Mouse (Mus musculus): Measurements from ENCODE around the gene Gm27027.

Gm27027 gene

GRCm38 (mm10) chr2:93976436-93977252, 19.5 kb downstream of the Gm27027 start:
- peak; percentile 53 for DNase-seq (ENCODE audit: low read depth)

GRCm38 (mm10) chr2:93975526-93976435, 20.4 kb downstream of the Gm27027 start:
- no peak for DNase-seq (ENCODE audit: low read depth)

- no peak for DNase-seq (ENCODE audit: low read depth)
These were observed 21.1 kb downstream of the Gm27027 start for GRCm38 (mm10) chr2:93975041-93975440.

- DNase-seq (ENCODE audit: low read depth): no peak
These were observed 24.5 kb downstream of the Gm27027 start for GRCm38 (mm10) chr2:93971647-93972046.

- DNase-seq (ENCODE audit: low read depth): no peak
These were observed 31.5 kb downstream of the Gm27027 start for GRCm38 (mm10) chr2:93964494-93965160.

GRCm38 (mm10) chr2:93963802-93964201, 32.4 kb downstream of the Gm27027 start:
- no peak for DNase-seq (ENCODE audit: low read depth)

GRCm38 (mm10) chr2:93961716-93962115, 34.4 kb downstream of the Gm27027 start:
- no peak for DNase-seq (ENCODE audit: low read depth)

GRCm38 (mm10) chr2:93959346-93959745, 36.8 kb downstream of the Gm27027 start:
- no peak for DNase-seq (ENCODE audit: low read depth)

- no peak for DNase-seq (ENCODE audit: low read depth)
These were observed 37.9 kb downstream of the Gm27027 start for GRCm38 (mm10) chr2:93958216-93958615.

GRCm38 (mm10) chr2:93957785-93958175, 38.4 kb downstream of the Gm27027 start:
- DNase-seq (ENCODE audit: low read depth): no peak

GRCm38 (mm10) chr2:93956908-93957784, 39.0 kb downstream of the Gm27027 start, which contains the start of gene Gm13889:
TSS of gene Gm13889 (minus strand) at chr2:93957201.
- DNase-seq (ENCODE audit: low read depth): no peak

- no peak for DNase-seq (ENCODE audit: low read depth)
These were observed 39.8 kb downstream of the Gm27027 start for GRCm38 (mm10) chr2:93956331-93956801.

GRCm38 (mm10) chr2:93955886-93956285, 40.3 kb downstream of the Gm27027 start:
- DNase-seq (ENCODE audit: low read depth): no peak

- no peak for DNase-seq (ENCODE audit: low read depth)
These were observed 41.2 kb downstream of the Gm27027 start for GRCm38 (mm10) chr2:93954781-93955578.

- no peak for DNase-seq (ENCODE audit: low read depth)
These were observed 42.4 kb downstream of the Gm27027 start for GRCm38 (mm10) chr2:93953726-93954125.

- DNase-seq (ENCODE audit: low read depth): no peak
These were observed 49.2 kb downstream of the Gm27027 start for GRCm38 (mm10) chr2:93946976-93947375.

- no peak for DNase-seq (ENCODE audit: low read depth)
These were observed 51.3 kb downstream of the Gm27027 start for GRCm38 (mm10) chr2:93944855-93945254.

GRCm38 (mm10) chr2:93944099-93944498, 52.1 kb downstream of the Gm27027 start:
- no peak for DNase-seq (ENCODE audit: low read depth)

GRCm38 (mm10) chr2:93941670-93942069, 54.5 kb downstream of the Gm27027 start:
- no peak for DNase-seq (ENCODE audit: low read depth)

- no peak for DNase-seq (ENCODE audit: low read depth)
These were observed 57.6 kb downstream of the Gm27027 start for GRCm38 (mm10) chr2:93938534-93938933.
